Mouse (Mus musculus) urinary bladder, postnatal 4 days (tissue): ENCODE measurements around the gene Lmbr1l.
A peak's percentile ranks its signal among the peaks of the same experiment; 100 is the strongest.

Source experiments
- DNase-seq, 2 experiments: peaks; one replicate each; pipeline ENCODE4 v3.0.0; 2021 to 2022; ENCODE audit warnings: low spot score in 2 of 2

Lmbr1l gene

DNA sequence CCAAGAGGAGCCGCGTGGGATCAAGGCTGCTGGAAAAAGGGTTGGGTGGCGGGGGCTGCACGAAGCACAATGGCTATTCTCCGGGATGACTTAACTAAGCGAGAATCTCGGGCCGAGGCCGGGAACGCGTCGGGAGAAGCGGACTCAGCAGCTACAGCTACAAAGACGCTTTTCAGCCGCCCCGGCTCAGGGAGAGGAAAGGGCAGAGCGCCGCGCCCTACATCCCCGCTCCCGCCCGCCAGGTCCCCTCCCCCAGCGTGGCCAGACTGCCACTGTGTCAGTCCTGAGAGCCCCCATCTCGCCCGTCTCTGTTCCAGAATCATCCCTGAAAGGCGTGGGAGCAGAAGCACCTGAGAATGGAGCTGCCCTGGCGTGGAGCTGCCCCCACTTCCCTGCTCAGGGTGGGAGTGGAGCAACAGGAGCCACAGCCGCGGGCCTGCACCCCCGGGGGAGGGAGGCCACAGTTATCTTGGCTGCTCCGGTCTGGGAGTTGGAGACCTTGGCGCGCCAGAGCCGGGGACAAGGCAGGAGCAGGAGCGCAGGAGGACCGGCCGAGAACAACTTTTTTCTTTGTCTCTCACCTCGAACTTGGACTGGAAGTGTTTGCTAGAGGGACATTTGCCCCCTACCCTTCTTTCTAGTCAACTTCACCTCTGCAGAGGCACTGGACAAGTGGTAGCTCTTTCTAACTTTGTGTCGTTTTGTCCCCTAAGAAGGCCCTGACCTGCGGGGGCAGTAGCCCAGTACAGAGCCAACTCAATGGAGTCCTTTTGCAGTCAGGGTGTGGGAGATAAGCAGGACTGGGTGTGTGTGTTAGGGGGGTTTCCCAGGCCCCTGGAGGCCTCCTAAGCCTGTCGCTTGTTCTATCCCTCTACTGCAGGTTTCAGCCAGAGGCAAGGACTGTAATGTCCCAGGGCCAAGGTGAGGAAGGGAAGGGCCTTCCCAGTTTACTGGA lies 22.1 kb downstream of the Lmbr1l start:
- DNase-seq, result peak in 1 of 2 experiments; percentile 47

DNA sequence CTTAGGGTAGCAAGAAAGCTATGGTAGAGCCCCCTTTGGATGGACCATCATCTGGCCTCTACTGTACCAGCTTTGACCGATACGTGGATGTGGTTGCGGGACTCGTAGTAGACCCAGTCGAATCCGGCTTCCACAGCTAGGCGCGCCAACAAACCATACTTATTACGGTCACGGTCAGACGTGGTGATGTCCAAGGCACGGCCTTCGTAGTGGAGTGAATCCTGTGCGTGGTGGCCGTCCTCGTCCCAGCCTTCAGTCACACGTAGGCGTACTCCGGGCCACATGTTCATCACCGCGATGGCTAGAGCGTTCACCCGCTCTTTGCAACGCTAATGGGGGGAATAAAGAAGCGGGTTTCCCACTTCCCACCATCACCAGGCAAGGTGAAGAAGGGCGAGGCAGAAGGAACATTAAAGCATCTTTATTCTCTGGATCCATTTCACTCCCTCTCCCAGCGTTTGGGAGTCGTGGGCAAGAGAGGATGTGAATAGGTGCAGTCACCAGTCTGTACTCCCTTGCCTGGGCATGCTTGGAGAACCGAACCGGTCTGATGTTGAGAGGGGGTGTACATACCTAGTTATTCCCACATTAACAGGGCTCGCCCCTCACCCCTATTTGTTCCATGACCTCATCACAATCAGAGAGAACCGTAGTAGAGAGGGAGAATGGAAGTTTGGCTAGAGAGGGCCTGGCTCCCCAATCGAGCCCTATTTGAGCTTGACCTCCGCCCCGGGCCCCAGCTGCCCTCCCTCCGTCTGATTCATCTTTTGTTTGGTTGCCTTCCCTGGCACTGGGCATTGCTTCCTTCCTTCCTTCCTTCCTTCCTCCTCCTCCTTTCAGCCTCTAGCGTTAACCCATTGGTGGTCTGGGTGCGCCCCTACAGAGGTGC lies 23.0 kb downstream of the Lmbr1l start:
- DNase-seq, result no peak

DNA sequence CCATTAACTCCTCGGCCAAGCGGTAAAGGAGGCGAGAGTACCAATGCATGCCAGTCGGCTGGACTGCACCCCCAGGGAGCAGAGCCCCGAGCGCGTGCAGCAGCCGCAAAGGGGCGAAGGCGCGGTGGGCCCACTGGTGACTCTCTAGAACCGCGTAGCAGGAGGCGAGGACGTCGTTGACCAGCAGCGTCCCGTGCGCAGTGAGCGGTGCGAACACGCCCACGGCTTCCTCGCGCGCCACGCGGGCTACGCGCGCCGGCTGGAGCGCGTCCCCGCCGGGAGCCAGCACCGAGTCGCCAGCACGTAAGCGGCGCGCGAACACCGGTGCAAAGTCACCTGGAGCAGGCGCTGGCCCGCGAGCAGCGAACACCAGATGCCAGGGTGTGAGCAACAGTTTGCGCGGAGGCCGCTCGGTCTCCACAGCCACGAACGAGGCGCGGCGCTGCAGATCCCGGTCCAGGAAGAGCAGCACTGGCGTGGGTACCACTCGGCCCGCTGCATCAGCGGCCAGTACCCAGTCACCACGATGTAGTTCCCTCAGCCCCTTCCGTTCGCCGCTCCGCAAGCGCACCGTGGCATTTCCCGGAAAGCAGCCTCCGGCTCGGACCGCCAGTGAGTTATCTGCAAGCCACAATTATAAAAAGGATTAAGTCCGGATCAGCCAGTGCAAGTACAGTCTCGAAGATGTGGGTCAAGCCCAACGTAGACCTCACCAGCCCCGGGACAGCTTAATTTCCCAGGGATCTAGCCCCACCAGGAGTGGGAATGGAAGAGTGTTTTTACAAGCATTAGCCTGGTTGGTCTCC lies 23.9 kb downstream of the Lmbr1l start, which contains the start of gene Rhebl1:
TSS of gene Rhebl1 (minus strand) at position 601 of the 806 bp plus-strand sequence.
- no peak for DNase-seq

DNA sequence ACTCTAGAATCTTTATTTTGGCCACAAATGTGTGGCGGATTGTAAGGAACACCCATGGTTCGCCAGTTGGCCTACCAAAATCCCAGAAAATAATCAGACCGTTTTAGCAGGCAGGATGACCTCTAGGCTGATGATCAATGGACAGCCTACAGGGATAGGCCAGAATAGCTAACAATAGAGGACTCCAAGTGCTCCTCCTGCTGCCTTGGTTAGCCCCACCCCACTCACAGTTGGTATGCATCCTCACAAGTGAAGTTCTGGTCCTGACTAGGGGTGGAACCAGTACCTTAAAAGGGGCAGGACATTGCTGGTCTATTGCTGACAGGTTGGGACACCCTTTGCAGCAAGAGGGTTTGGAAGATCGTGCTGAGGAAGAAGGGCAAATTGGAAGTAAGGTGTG lies 25.0 kb downstream of the Lmbr1l start:
- no peak for DNase-seq

DNA sequence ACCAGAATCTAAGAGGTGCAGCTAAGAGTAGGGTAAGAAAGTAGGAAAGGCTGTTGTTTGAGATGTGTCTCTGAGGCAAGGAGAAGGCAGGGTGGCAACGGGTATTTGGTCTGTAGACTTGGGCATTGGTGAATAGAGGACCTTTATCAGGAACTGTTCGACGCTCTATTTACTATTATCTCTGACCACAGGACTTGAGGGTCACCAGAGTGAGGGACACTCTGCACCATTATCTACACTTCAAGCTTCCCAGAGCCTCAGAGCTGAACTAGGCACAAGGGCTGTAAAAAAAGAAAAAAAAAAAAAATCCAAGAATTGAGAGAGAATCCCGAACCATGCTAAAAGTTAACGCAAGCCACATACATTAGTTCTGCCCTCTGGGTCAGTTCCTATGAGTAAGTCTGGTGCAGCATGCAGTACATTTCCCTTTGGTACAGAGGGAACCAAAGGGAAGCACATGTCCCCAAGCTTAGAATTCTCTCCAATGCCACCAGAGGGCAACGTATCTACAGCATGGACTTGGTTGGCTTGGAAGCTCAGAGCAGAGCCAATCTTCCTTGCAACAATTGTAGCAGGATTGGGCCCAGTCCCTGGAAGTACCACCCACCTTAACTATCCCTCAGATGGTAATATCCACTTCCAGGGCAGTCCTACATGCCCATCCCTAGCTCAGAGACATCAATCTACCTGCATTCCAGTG lies 26.0 kb downstream of the Lmbr1l start:
- DNase-seq, result peak in 1 of 2 experiments; percentile 47

DNA sequence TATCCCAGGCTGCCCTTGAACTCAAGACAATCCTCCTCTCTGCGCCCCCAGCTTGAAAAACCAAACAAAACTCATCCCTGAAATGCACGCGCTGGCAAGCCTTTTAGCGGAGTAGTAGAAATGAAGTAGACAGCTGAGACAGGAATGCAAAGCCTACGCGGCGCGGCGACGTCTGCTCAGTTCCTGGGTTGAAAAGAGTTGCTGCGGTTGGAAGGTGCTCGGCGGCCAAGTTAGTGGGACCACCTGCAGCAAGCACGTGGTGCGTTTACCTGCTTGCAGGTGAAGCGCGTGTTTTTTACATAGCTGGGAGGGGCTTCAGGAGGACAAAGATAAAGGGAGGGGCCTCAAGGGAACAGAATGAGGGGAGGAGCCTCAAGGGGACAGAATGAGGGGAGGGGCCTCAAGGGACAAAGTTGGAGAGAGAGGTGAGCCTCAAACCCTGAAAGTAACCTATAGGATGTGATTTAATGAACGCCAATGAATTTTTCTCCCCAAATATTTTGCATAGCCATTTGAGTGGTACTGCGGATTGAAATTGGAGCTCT lies 26.8 kb downstream of the Lmbr1l start:
- DNase-seq, result no peak

DNA sequence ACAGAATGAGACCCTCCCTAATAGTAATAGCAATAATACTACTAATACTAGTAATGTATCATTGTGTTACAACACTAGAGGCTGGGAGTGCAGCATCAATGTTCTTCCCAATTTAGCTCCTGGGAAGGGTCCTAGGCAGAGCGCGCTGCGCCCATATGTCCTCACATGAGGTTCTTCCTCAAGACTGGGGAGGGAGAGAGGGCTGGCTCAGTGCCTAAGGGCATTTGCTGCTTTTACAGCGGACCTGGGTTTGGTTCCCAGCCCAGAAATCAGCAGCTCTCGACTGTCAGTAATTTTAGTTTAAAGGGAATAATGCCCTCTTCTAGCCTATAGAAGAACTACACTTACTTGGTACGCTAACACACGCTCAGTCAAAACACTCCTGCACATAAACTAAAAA lies 30.5 kb downstream of the Lmbr1l start:
- DNase-seq, result no peak

DNA sequence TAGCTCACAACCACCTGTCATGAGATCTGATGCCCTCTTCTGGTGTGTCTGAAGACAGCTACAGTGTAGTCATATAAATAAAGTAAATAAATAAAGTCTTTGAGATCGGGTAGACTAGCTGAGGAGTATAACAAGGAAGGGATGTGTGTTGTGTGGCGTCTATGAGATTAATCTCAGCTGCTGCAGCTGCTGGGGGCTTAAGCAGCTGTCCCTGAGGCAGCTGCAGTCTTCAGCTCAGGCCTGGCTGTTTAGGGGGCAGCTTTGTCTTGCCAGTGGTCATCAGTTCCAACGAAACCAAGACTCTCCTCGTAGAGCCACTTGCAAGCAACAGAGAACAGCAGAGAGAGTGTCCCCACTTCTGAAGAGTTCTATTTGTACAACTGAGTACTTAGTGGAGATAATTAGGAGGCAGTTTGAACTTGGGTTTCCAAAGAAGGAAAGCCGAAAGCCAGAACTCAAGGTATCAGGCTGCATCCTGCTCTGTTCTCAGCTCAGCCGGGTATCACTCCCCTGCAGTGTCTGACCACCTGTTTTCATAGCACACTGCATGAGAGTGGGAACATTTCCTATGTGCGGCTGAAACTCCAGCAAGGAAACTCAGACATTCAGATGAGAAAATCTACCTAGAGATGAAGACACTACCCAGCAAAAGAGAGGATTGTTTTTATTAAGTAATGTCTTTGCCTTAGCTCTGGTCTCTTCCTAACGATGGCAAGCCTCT lies 31.2 kb downstream of the Lmbr1l start:
- no peak for DNase-seq

DNA sequence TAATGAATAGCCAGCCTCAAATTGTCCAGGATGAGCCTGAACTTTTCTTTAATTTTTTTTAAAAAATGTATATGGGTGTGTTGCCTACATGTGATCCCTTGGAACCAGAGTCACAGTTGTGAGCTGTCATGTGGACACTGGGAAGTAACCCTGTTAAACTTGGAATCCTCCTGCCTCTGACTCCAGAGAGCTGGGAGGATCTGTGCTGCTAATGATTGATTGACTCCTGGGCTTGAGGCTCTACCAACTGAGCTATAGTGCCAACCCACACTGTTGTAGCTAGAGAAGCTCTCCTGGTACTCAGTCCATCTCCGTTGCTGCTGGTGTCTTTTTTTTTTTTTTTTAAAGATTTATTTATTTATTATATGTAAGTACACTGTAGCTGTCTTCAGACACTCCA lies 33.9 kb downstream of the Lmbr1l start:
- DNase-seq, result no peak

DNA sequence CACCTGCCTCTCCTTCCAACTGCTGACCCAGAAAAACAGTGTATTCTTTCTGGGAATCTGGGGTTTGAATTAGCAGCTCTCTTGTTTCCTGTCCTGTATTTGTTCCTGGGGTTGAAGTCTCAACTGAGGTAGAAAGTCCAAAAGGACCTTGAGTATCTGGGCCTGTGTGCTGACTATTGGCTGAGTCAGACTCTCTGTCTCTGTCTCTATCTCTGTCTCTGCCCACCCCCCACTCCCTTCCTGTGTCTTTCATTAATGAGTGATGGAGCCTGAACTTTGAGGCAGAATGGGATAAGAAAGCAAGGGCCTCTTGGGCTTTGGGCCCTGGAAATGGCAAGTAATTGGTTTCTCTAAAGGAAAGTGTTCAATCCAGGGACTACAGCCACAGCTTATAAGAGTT lies 34.4 kb downstream of the Lmbr1l start:
- DNase-seq, result no peak

DNA sequence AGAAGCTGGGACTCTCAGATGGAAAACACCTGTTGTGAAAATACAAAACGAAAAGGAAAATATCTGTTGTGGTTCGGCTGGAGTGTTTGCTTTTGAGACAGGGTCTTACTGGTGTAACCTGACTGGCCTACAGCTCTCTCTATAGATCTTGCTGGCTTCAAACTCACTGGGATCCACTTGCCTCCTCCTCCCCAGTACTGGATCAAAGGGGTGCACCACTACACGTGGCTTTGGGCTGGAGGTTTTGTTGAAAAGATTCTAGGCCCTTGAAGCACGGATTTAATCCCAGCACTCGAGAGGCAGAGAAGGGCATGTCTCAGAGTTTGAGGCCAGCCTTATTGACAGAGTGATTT lies 36.4 kb downstream of the Lmbr1l start:
- no peak for DNase-seq

DNA sequence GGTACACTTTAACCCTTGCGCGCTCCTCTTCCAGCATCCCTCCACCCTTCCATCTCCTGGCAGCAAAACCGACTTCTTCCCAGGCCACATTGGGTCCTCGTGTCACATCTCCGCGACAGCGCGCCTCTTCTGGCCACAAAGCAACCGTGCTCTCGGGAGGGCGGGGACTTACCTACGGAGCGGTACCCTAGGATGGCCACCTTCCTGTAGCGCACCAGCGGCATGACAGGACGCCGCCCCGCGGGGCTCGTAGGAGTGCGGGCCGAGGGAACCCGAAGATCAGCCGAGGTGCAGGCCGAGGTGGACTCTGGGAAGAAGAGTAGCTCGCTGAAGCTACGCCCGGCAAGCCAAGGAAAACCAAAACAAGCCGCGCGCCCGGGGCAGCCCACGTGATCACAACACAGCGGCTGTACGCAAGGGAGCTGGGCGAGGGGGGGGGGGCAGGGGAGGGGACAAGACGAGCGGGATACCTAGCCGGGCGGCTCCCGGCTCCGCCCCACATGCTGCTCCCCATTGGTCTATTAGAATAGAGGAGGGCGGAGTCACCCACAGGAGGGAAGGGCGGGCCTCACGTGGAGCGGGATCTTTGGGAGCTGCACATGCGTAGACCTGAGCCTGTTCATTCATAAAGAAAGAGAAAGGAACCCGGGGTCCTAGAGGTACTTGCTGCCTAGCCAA lies 36.9 kb downstream of the Lmbr1l start:
- DNase-seq, result peak; percentile 86

DNA sequence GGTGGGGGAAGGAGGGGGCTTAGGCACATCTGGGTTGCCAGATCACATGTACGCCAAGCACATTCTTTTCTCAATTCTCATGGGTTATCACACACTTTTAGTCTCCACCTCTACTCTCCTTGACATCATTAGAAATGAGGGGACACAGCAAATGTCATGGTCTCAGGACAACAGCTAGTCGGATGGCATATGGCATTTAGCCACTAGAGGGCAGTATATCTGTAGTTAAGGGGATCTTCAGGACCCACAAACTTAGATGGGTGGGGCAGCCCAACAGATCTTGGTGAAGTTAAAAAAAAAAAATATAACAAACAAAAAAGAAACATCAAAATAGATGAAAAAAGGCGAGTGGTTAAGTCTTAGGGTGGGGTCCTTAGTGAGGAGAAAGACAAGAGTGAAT lies 40.7 kb downstream of the Lmbr1l start:
- no peak for DNase-seq

DNA sequence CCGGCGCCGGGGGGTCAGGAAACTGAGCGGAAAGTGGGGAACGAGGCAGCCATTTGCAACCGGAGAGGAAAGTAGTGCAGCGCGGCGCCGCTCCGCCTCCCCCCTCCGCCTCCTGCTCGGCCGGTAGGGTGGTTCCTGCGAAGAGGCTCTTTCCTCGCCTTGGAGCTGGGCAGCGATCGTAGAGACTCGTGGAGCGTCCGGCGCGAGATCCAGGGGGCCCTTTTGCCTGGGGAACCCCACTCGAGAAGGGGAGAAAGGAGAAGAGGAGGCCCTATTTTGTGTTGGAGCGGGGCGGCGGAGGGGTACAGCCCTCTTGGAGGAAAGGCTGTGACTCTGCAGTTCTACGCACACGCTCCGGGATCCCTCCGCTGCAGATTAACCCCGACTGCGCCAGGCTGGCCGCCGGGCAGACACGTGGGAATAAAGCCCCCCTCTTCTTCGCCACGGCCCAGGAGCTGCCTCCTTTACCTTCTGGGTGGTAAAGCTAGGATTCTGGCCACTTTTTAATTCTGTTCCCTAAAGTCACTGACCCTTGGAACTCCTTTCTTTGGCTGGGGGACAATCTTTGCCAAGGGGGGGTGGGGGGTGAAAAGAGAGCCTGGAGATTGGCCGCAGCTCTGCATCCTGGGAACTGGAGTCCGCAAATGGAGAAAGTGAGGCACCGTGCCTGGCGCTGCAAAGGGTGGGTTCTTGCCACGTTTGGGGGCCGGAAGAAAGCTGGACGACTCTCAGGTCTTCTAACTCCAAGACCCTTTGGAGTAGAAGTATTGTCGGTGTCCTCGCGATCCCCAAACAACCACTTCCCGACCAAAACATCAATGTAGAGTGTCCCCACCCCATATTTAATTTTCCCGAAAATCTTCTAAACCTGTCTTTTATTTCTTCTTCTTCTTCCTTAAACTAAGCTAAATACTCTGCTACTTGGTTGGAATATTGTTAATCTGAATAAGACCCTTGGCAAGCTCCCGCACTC lies 45.8 kb downstream of the Lmbr1l start:
- peak; percentile 89 to 90 for DNase-seq

DNA sequence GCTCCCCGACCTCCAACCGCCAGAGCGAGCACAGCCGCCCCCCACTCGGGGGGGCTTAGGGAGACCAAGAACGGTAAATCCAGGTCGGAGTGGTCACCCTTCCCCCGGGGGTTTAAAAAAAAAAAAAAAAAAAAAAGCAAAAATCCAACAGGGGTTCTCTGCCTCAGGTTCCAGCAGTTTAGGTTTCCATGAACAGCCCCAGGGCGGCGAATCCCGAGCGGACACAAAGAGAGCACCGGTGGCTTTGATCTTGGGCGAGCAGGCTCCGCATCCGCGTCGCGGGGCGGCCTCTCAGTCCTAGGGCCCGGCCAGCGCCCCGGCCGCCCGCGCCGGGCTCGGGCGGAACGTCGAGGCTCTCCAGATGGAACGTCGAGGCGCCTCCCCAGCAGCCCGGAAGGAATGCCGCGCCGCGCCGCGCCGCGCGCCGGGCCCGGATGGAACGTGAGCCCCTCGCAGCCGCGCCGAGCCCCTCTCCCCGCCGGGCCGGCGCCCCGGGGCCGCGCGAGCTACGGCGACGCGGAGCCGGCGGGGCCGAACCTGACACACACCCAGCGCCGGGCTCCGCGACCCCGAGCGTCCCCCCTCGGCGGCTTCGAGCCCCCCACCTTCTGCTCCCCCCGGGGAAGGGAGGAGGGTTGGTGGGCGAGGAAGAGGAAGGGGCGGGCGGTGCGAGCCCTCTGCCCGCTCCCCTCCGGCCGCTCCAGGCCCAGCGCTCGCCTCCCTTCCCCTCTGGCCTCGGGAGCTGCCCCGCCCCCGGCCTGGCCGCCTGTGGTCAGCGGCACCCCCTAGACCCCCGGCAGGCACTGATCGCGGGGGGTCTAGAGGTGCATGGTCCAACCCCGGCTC lies 46.7 kb downstream of the Lmbr1l start, which contains the start of gene Kmt2d:
TSS of gene Kmt2d (minus strand) at position 135 of the 846 bp plus-strand sequence.
- peak in 1 of 2 experiments; percentile 31 for DNase-seq

DNA sequence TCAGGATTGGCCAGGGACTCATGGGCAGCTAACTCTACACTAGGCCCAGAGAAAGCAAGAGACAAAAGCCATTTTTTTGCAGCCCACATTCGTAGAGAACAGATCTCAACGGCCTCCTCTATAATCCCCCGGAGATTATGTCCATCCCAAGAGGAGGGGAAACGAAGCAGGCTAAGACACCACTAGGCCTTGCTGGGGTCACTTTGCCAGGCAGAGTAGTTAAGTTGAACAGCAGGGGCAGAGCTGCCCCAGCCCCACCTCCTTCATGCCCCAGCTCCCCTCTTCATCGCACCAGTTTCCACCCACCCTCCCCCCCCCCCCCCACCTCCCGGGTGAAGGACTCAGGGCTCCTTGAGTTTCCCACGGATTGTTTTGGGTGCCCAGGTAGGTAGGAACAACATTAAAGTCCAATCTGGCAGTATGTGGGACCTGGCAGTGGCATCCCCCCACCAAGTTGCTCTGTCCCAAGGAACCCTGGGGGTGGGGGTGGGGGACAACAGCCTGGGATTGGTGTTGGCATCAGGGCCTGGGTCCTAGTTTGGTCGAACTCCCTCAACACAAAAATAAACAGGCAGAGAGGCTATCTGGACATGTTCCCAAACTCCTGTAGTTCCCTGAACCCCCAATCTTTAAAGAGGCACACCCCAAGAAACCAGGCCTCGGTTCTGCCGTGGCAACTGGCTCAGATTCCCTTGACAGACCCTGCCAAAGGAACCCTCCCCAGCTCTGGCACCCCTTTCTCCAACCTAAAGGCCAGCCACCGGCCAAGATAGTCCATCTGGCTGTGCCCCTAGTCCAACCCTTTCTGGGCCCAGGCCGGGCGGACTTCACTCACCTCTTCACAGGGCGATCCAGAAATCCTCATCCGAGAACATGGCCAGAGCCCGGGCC lies 47.6 kb downstream of the Lmbr1l start:
- no peak for DNase-seq
